Mouse (Mus musculus) lung, embryonic 15.5 days (tissue): ENCODE measurements around the gene Bap1. TPM values are rescaled to one million over a fixed set of nuclear protein-coding genes. Genes with fewer than 3 reads are reported as not detected.

Source experiments
- ATAC-seq: fragments of 200-750 bp; cut with Nextera tagmentation; 2 replicates; pipeline ENCODE4 v1.8.0; 2017; ENCODE audit warnings: moderate number of reproducible peaks, borderline replicate concordance; ENCODE audit not compliant: low FRiP score, low TSS enrichment; ENCODE audit errors: extremely low read depth
- H3K27ac ChIP-seq: fragments of 300-500 bp; sonication (generic); 2 replicates; pipeline ENCODE4 v1.5.1; 2015; ENCODE audit warnings: moderate library complexity, mild to moderate bottlenecking, inconsistent platforms
- H3K27me3 ChIP-seq: fragments of 300-500 bp; sonication (generic); 2 replicates; pipeline ENCODE4 v1.6.1; 2015; ENCODE audit warnings: inconsistent platforms
- H3K36me3 ChIP-seq: fragments of 300-500 bp; sonication (generic); 2 replicates; pipeline ENCODE4 v1.6.1; 2015; ENCODE audit warnings: inconsistent platforms
- H3K4me1 ChIP-seq: fragments of 300-500 bp; sonication (generic); 2 replicates; pipeline ENCODE4 v1.6.1; 2015; ENCODE audit warnings: inconsistent platforms
- H3K4me2 ChIP-seq: fragments of 300-500 bp; sonication (generic); 2 replicates; pipeline ENCODE4 v1.6.1; 2015; ENCODE audit warnings: inconsistent platforms, mild to moderate bottlenecking, moderate library complexity
- H3K4me3 ChIP-seq: fragments of 300-500 bp; sonication (generic); 2 replicates; pipeline ENCODE4 v1.5.1; 2015; ENCODE audit warnings: mild to moderate bottlenecking, inconsistent platforms
- H3K9ac ChIP-seq: fragments of 300-500 bp; sonication (generic); 2 replicates; pipeline ENCODE4 v1.6.1; 2015; ENCODE audit warnings: inconsistent platforms
- H3K9me3 ChIP-seq: fragments of 300-500 bp; sonication (generic); 2 replicates; pipeline ENCODE4 v1.6.1; 2016; ENCODE audit warnings: inconsistent platforms
- WGBS: fragments of 180-500 bp; shearing (Covaris S2); methylation state at CpG from one replicate; pipeline ENCODE4 v1.1.7; 2015; 5-methylcytosine and 5-hydroxymethylcytosine counted together
- polyA plus RNA-seq: library from polyadenylated mRNA; unstranded; fragments of >200 nt; fragmentation: Nextera tagmentation; extraction: Ambion mirVana; gene quantifications from 2 replicates; pipeline ENCODE4 v1.2.1, GENCODE M21; 2015

Gene Bap1
- 83.0 and 83.4 TPM in 2 replicates for polyA plus RNA-seq

- H3K9ac ChIP-seq: peak within 1 kb of the TSS; percentile 100
- H3K4me2 ChIP-seq: peak within 1 kb of the TSS; percentile 80
- no peaks in the 10 kb centered on the region for H3K27me3 ChIP-seq
- no peaks in the 10 kb centered on the region for H3K9me3 ChIP-seq
- under 1% methylated on average over 60 of the region's 75 CpGs for WGBS
- peak; percentile 94 for ATAC-seq
- H3K27ac ChIP-seq: peak within 1 kb of the TSS; percentile 97
- peak within 1 kb of the TSS; percentile 100 for H3K4me3 ChIP-seq
- H3K36me3 ChIP-seq: peaks cover 35% of the 10 kb centered on the region
- H3K4me1 ChIP-seq: peaks cover 17% of the 10 kb centered on the region
Observed at GRCm38 (mm10) chr14:31251084-31251604, at the start of gene Bap1, which contains the start of gene Phf7. Bap1 (plus strand) TSS chr14:31251450. Phf7 (minus strand) TSS chr14:31251317.

GRCm38 (mm10) chr14:31204844-31205243 lies 46.4 kb upstream of the Bap1 start:
- Histone ChIP-seq H3K27me3 (no peaks in the 10 kb centered on the region), H3K4me1 (peaks cover 24% of the 10 kb centered on the region), H3K9ac (peak overlapping the region; percentile 94), H3K4me3 (peak overlapping the region; percentile 87), H3K36me3 (peaks cover 47% of the 10 kb centered on the region), H3K27ac (peak overlapping the region; percentile 91), H3K4me2 (peak overlapping the region; percentile 81), H3K9me3 (no peaks in the 10 kb centered on the region)
- 46% methylated on average over 4 of the region's 4 CpGs for WGBS
- ATAC-seq: no peak

- Histone ChIP-seq H3K27me3 (no peaks in the 10 kb centered on the region), H3K9ac (peak overlapping the region; percentile 94), H3K4me3 (peak overlapping the region; percentile 87), H3K9me3 (no peaks in the 10 kb centered on the region), H3K4me1 (peaks cover 22% of the 10 kb centered on the region), H3K27ac (peak overlapping the region; percentile 91), H3K36me3 (peaks cover 43% of the 10 kb centered on the region), H3K4me2 (peak overlapping the region; percentile 81)
- WGBS: 4% methylated on average over 8 of the region's 8 CpGs
- no peak for ATAC-seq
Observed at GRCm38 (mm10) chr14:31205244-31205561, 46.0 kb upstream of the Bap1 start.

GRCm38 (mm10) chr14:31205562-31206467 lies 45.4 kb upstream of the Bap1 start:
- Histone ChIP-seq H3K4me1 (peaks cover 19% of the 10 kb centered on the region), H3K4me3 (peak overlapping the region; percentile 87), H3K4me2 (peak overlapping the region; percentile 81), H3K27me3 (no peaks in the 10 kb centered on the region), H3K9ac (peak overlapping the region; percentile 94), H3K27ac (peak overlapping the region; percentile 91), H3K36me3 (peaks cover 38% of the 10 kb centered on the region), H3K9me3 (no peaks in the 10 kb centered on the region)
- WGBS: 1% methylated on average over 39 of the region's 39 CpGs
- peak; percentile 53 for ATAC-seq

- no peaks in the 10 kb centered on the region for H3K27me3 ChIP-seq
- H3K9me3 ChIP-seq: no peaks in the 10 kb centered on the region
- peaks cover 19% of the 10 kb centered on the region for H3K4me1 ChIP-seq
- H3K36me3 ChIP-seq: peaks cover 31% of the 10 kb centered on the region
- peak overlapping the region; percentile 87 for H3K4me3 ChIP-seq
- peak overlapping the region; percentile 91 for H3K27ac ChIP-seq
- peak overlapping the region; percentile 81 for H3K4me2 ChIP-seq
- ATAC-seq: peak; percentile 77
- H3K9ac ChIP-seq: peak overlapping the region; percentile 94
- 0% methylated on average over 40 of the region's 48 CpGs for WGBS
Observed at GRCm38 (mm10) chr14:31206472-31206981, 44.7 kb upstream of the Bap1 start.

- peak overlapping the region; percentile 87 for H3K4me3 ChIP-seq
- H3K9me3 ChIP-seq: no peaks in the 10 kb centered on the region
- no peaks in the 10 kb centered on the region for H3K27me3 ChIP-seq
- H3K4me1 ChIP-seq: peaks cover 19% of the 10 kb centered on the region
- H3K36me3 ChIP-seq: peaks cover 24% of the 10 kb centered on the region
- peak overlapping the region; percentile 16; the same call in 1 of the 2 replicates for H3K27ac ChIP-seq
- no peak; the same call in 1 of the 2 replicates for ATAC-seq
- H3K9ac ChIP-seq: peak overlapping the region; percentile 94
- H3K4me2 ChIP-seq: peak overlapping the region; percentile 81
- WGBS: 71% methylated on average over 13 of the region's 13 CpGs
Observed at GRCm38 (mm10) chr14:31207070-31207830, 44.0 kb upstream of the Bap1 start.

- H3K4me2 ChIP-seq: peak within 1 kb of the TSS; percentile 81
- WGBS: 55% methylated on average over 2 of the region's 2 CpGs
- no peaks in the 10 kb centered on the region for H3K27me3 ChIP-seq
- peaks cover 16% of the 10 kb centered on the region for H3K36me3 ChIP-seq
- peaks cover 19% of the 10 kb centered on the region for H3K4me1 ChIP-seq
- H3K4me3 ChIP-seq: peak within 1 kb of the TSS; percentile 87
- H3K9me3 ChIP-seq: no peaks in the 10 kb centered on the region
- peak within 1 kb of the TSS; percentile 16; the same call in 1 of the 2 replicates for H3K27ac ChIP-seq
- H3K9ac ChIP-seq: peak within 1 kb of the TSS; percentile 94
- ATAC-seq: no peak
Observed at GRCm38 (mm10) chr14:31208084-31208483, 43.2 kb upstream of the Bap1 start, which contains the start of gene Tnnc1. Tnnc1 (plus strand) TSS chr14:31208312.

GRCm38 (mm10) chr14:31209133-31209557 lies 42.1 kb upstream of the Bap1 start:
- H3K27me3 ChIP-seq: no peaks in the 10 kb centered on the region
- no peak overlapping the region for H3K4me2 ChIP-seq
- H3K36me3 ChIP-seq: peaks cover 5% of the 10 kb centered on the region
- H3K4me1 ChIP-seq: peaks cover 20% of the 10 kb centered on the region
- no peak for ATAC-seq
- H3K9ac ChIP-seq: no peak overlapping the region
- WGBS: 65% methylated on average over 4 of the region's 4 CpGs
- no peaks in the 10 kb centered on the region for H3K9me3 ChIP-seq
- no peak overlapping the region for H3K4me3 ChIP-seq
- H3K27ac ChIP-seq: no peak overlapping the region

- Histone ChIP-seq H3K4me2 (no peak overlapping the region), H3K27ac (no peak overlapping the region), H3K36me3 (no peaks in the 10 kb centered on the region), H3K9me3 (no peaks in the 10 kb centered on the region), H3K9ac (no peak overlapping the region), H3K4me1 (peaks cover 18% of the 10 kb centered on the region), H3K4me3 (no peak overlapping the region), H3K27me3 (no peaks in the 10 kb centered on the region)
- no peak for ATAC-seq
- 86% methylated on average over 6 of the region's 6 CpGs for WGBS
Observed at GRCm38 (mm10) chr14:31211854-31212253, 39.4 kb upstream of the Bap1 start.

GRCm38 (mm10) chr14:31212499-31212898 lies 38.8 kb upstream of the Bap1 start:
- Histone ChIP-seq H3K4me1 (peaks cover 17% of the 10 kb centered on the region), H3K4me2 (no peak overlapping the region), H3K36me3 (no peaks in the 10 kb centered on the region), H3K9ac (no peak overlapping the region), H3K4me3 (no peak overlapping the region), H3K27ac (0 out of 2 replicates have a peak overlapping the region, but pooled peaks have one; percentile 12), H3K9me3 (no peaks in the 10 kb centered on the region), H3K27me3 (no peaks in the 10 kb centered on the region)
- WGBS: 65% methylated on average over 3 of the region's 3 CpGs
- no peak for ATAC-seq

GRCm38 (mm10) chr14:31213868-31214267 lies 37.4 kb upstream of the Bap1 start:
- H3K27ac ChIP-seq: no peak overlapping the region; the same call in 1 of the 2 replicates
- no peak overlapping the region for H3K4me2 ChIP-seq
- ATAC-seq: no peak
- H3K4me1 ChIP-seq: peaks cover 22% of the 10 kb centered on the region
- H3K36me3 ChIP-seq: no peaks in the 10 kb centered on the region
- WGBS: 57% methylated on average over 8 of the region's 8 CpGs
- H3K4me3 ChIP-seq: no peak overlapping the region
- H3K9me3 ChIP-seq: no peaks in the 10 kb centered on the region
- H3K9ac ChIP-seq: no peak overlapping the region
- no peaks in the 10 kb centered on the region for H3K27me3 ChIP-seq
